Mouse (Mus musculus) neural tube, embryonic 12.5 days (tissue): Measurements from ENCODE around the gene Pign. TPM values are rescaled to one million over a fixed set of nuclear protein-coding genes. Genes with fewer than 3 reads are reported as not detected.

Experiments used
- ATAC-seq: fragments of 200-750 bp; cut with Nextera tagmentation; 2 replicates; pipeline ENCODE4 v1.8.0; 2017; ENCODE audit warnings: low read depth, mild to moderate bottlenecking, moderate TSS enrichment, moderate library complexity; ENCODE audit not compliant: low FRiP score
- H3K27ac ChIP-seq: fragments of 300-500 bp; sonication (generic); 2 replicates; pipeline ENCODE4 v1.5.1; 2016
- H3K27me3 ChIP-seq: fragments of 300-500 bp; sonication (generic); replicated peaks from 2 replicates; pipeline ENCODE4 v1.6.1; 2016; ENCODE audit warnings: mild to moderate bottlenecking
- H3K36me3 ChIP-seq: fragments of 300-500 bp; sonication (generic); 2 replicates; pipeline ENCODE4 v1.6.1; 2016; ENCODE audit warnings: mild to moderate bottlenecking
- H3K4me1 ChIP-seq: fragments of 300-500 bp; sonication (generic); 2 replicates; pipeline ENCODE4 v1.6.1; 2016
- H3K4me2 ChIP-seq: fragments of 300-500 bp; sonication (generic); replicated peaks from 2 replicates; pipeline ENCODE4 v1.6.1; 2016; ENCODE audit warnings: mild to moderate bottlenecking
- H3K4me3 ChIP-seq: fragments of 300-500 bp; sonication (generic); 2 replicates; pipeline ENCODE4 v1.5.1; 2016
- H3K9ac ChIP-seq: fragments of 300-500 bp; sonication (generic); 2 replicates; pipeline ENCODE4 v1.6.1; 2016; ENCODE audit warnings: mild to moderate bottlenecking
- H3K9me3 ChIP-seq: fragments of 300-500 bp; sonication (generic); 2 replicates; pipeline ENCODE4 v1.6.1; 2016; ENCODE audit warnings: mild to moderate bottlenecking
- WGBS: fragments of 180-500 bp; shearing (Covaris S2); methylation state at CpG from one replicate; pipeline ENCODE4 v1.1.7; 2016; 5-methylcytosine and 5-hydroxymethylcytosine counted together
- polyA plus RNA-seq: library from polyadenylated mRNA; unstranded; fragments of >200 nt; fragmentation: Nextera tagmentation; extraction: Ambion mirVana; gene quantifications from 2 replicates; pipeline ENCODE4 v1.2.1, GENCODE M21; 2016

The Pign gene
- polyA plus RNA-seq, 1 experiment from 2014 or later: 12.8 TPM

DNA sequence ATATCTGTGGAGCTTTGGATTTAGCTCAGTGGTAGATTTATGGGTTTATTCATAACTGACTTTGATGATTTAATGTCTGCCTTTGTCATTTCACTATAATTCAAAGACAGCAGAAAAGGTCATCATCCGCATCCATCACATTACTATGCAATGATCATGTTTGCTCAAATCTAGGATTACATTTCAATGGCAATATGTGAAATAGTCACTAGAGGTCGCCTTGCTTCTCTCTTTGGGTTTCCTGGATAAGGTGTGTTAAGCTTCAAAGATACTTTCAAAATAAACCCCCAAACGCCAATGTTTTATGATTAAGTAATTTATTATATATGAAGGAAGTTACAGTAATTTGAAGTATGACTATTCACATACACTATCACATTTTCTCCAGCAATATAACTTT, 3.5 kb downstream of the Pign start:
- Histone ChIP-seq H3K4me1 (peaks cover 3% of the 10 kb centered on the region; the same call in 1 of the 2 replicates), H3K9me3 (no peaks in the 10 kb centered on the region), H3K4me2 (no peak overlapping the region), H3K27ac (no peak overlapping the region), H3K9ac (no peak overlapping the region), H3K4me3 (no peak overlapping the region), H3K27me3 (no peaks in the 10 kb centered on the region), H3K36me3 (peaks cover 3% of the 10 kb centered on the region; the same call in 1 of the 2 replicates)
- no peak for ATAC-seq
- 15% methylated on average over 3 of the region's 3 CpGs for WGBS

- Histone ChIP-seq H3K4me1 (no peaks in the 10 kb centered on the region), H3K4me2 (no peak overlapping the region), H3K4me3 (no peak overlapping the region), H3K9me3 (no peaks in the 10 kb centered on the region), H3K9ac (no peak overlapping the region), H3K36me3 (peaks cover 3% of the 10 kb centered on the region; the same call in 1 of the 2 replicates), H3K27me3 (no peaks in the 10 kb centered on the region), H3K27ac (no peak overlapping the region)
- ATAC-seq: no peak
- 98% methylated on average over 1 of the region's 1 CpGs for WGBS
Observed at GRCm38 (mm10) chr1:105653981-105654380, 9.5 kb downstream of the Pign start.

DNA sequence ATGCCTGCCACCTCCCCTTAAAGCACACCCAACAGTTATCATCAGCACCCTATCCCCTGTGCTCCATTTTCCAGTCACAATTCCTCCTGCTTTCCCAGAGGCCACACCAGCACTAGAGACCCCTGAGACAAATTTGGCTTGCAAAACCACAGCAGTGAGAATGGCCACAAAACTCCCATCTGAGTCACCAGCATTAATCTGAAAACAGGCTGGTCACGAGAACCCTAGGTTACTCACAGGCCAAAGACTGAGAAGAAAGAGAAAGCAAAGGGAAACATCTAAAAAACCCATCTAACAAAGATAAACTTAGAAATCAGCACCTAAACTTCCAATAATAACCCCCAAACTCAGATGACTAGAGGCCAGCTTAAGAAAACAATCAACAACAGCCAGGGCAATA, 12.8 kb downstream of the Pign start:
- Histone ChIP-seq H3K27me3 (no peaks in the 10 kb centered on the region), H3K9ac (no peak overlapping the region), H3K9me3 (no peaks in the 10 kb centered on the region), H3K36me3 (0 out of 2 replicates have a peak, but pooled peaks cover 7% of the 10 kb centered on the region), H3K27ac (no peak overlapping the region), H3K4me3 (no peak overlapping the region), H3K4me2 (no peak overlapping the region), H3K4me1 (no peaks in the 10 kb centered on the region)
- 96% methylated on average over 1 of the region's 1 CpGs for WGBS
- ATAC-seq: no peak

GRCm38 (mm10) chr1:105644093-105644492, 19.4 kb downstream of the Pign start:
- no peaks in the 10 kb centered on the region for H3K27me3 ChIP-seq
- WGBS: 84% methylated on average over 3 of the region's 3 CpGs
- no peak overlapping the region for H3K27ac ChIP-seq
- no peaks in the 10 kb centered on the region for H3K9me3 ChIP-seq
- no peak overlapping the region for H3K4me2 ChIP-seq
- H3K4me1 ChIP-seq: no peaks in the 10 kb centered on the region
- H3K36me3 ChIP-seq: peaks cover 10% of the 10 kb centered on the region; the same call in 1 of the 2 replicates
- H3K4me3 ChIP-seq: no peak overlapping the region
- ATAC-seq: no peak
- H3K9ac ChIP-seq: no peak overlapping the region

GRCm38 (mm10) chr1:105630481-105630880, 33.0 kb downstream of the Pign start:
- Histone ChIP-seq H3K36me3 (no peaks in the 10 kb centered on the region), H3K4me1 (no peaks in the 10 kb centered on the region), H3K27me3 (no peaks in the 10 kb centered on the region), H3K9ac (no peak overlapping the region), H3K4me2 (no peak overlapping the region), H3K27ac (no peak overlapping the region), H3K9me3 (no peaks in the 10 kb centered on the region), H3K4me3 (no peak overlapping the region)
- 47% methylated on average over 3 of the region's 3 CpGs for WGBS
- no peak for ATAC-seq

DNA sequence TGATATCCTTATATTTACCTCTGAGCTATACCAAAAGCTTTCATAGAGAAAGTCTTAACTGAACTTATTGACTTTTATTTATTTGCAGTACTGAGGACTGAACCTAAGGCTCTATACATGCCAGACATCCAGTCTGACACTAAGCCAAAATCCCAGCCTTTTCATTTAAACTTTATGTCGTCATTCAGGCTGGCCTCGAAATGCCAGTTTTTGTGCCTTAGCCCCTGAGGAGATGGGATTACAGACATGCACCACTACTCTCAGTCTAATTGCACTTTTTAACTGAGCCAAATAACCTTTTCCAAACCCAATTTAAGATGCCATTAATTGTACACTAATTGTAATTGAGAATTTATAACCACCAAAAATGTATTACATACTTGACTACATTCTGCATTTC, 73.8 kb downstream of the Pign start:
- no peak for ATAC-seq
- Histone ChIP-seq H3K27me3 (no peaks in the 10 kb centered on the region), H3K9ac (no peak overlapping the region), H3K36me3 (no peaks in the 10 kb centered on the region; the same call in 1 of the 2 replicates), H3K4me1 (no peaks in the 10 kb centered on the region), H3K4me3 (no peak overlapping the region), H3K27ac (no peak overlapping the region), H3K4me2 (no peak overlapping the region), H3K9me3 (no peaks in the 10 kb centered on the region)
- 58% methylated on average over 2 of the region's 2 CpGs for WGBS

- H3K27ac ChIP-seq: no peak overlapping the region
- no peaks in the 10 kb centered on the region; the same call in 1 of the 2 replicates for H3K36me3 ChIP-seq
- H3K27me3 ChIP-seq: no peaks in the 10 kb centered on the region
- no peak overlapping the region for H3K4me2 ChIP-seq
- no peaks in the 10 kb centered on the region for H3K4me1 ChIP-seq
- no peak overlapping the region for H3K4me3 ChIP-seq
- H3K9me3 ChIP-seq: no peaks in the 10 kb centered on the region
- WGBS: 86% methylated on average over 5 of the region's 5 CpGs
- ATAC-seq: no peak
- H3K9ac ChIP-seq: no peak overlapping the region
Observed at GRCm38 (mm10) chr1:105588697-105589096, 74.8 kb downstream of the Pign start.

- peaks cover 5% of the 10 kb centered on the region; the same call in 1 of the 2 replicates for H3K36me3 ChIP-seq
- no peaks in the 10 kb centered on the region for H3K27me3 ChIP-seq
- H3K27ac ChIP-seq: no peak overlapping the region
- H3K4me3 ChIP-seq: no peak overlapping the region
- H3K4me2 ChIP-seq: no peak overlapping the region
- no peaks in the 10 kb centered on the region for H3K4me1 ChIP-seq
- H3K9ac ChIP-seq: no peak overlapping the region
- 95% methylated on average over 1 of the region's 1 CpGs for WGBS
- no peak for ATAC-seq
- H3K9me3 ChIP-seq: no peaks in the 10 kb centered on the region
Observed at GRCm38 (mm10) chr1:105582800-105583199, 80.7 kb downstream of the Pign start.

DNA sequence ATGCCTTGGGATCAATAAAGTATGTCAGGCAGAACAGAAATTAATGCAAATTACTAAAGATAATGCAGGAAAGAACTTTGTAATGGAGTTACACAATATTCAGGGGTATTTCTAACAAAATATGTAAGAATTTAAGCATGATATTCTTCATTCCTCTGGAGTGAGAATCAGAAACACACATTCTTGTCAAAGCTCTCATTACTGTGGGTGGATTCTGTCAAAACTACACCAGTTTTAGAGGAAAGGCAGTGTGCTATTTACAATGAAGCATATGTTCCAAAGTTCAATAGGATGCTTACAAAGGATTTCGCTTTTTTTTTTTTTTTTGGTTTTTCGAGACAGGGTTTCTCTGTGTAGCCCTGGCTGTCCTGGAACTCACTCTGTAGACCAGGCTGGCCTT, 82.6 kb downstream of the Pign start:
- no peaks in the 10 kb centered on the region for H3K9me3 ChIP-seq
- H3K4me1 ChIP-seq: no peaks in the 10 kb centered on the region
- ATAC-seq: no peak
- no peak overlapping the region for H3K27ac ChIP-seq
- H3K4me3 ChIP-seq: no peak overlapping the region
- 80% methylated on average over 2 of the region's 2 CpGs for WGBS
- H3K36me3 ChIP-seq: peaks cover 5% of the 10 kb centered on the region; the same call in 1 of the 2 replicates
- no peaks in the 10 kb centered on the region for H3K27me3 ChIP-seq
- no peak overlapping the region for H3K9ac ChIP-seq
- H3K4me2 ChIP-seq: no peak overlapping the region

DNA sequence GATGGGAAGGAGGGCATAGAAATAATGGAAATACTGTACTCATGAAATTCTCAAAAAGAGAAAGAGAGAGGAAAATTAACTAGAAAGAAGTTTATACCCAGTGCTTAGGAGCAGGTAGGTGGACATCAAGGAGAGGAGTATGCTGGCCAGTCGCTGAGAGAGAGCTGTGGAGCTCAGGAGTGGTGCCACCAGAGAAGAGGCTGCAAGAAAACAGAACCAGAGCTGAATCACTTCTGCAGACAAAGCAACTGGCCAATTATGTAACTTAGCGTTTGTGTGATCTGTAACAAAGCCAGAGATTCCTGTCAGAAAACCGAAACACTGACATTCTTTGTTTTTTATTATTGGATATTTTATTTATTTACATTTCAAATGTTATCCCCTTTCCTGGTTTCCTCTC, 97.4 kb downstream of the Pign start:
- Histone ChIP-seq H3K9ac (no peak overlapping the region), H3K27me3 (no peaks in the 10 kb centered on the region), H3K4me3 (no peak overlapping the region), H3K4me1 (no peaks in the 10 kb centered on the region), H3K4me2 (no peak overlapping the region), H3K9me3 (no peaks in the 10 kb centered on the region), H3K27ac (no peak overlapping the region), H3K36me3 (0 out of 2 replicates have a peak, but pooled peaks cover 3% of the 10 kb centered on the region)
- WGBS: 87% methylated on average over 3 of the region's 3 CpGs
- no peak for ATAC-seq

- no peak overlapping the region for H3K27ac ChIP-seq
- no peak for ATAC-seq
- no peaks in the 10 kb centered on the region for H3K9me3 ChIP-seq
- H3K4me3 ChIP-seq: no peak overlapping the region
- no peak overlapping the region for H3K4me2 ChIP-seq
- H3K4me1 ChIP-seq: no peaks in the 10 kb centered on the region
- H3K9ac ChIP-seq: no peak overlapping the region
- WGBS: 91% methylated on average over 1 of the region's 1 CpGs
- 0 out of 2 replicates have a peak, but pooled peaks cover 3% of the 10 kb centered on the region for H3K36me3 ChIP-seq
- no peaks in the 10 kb centered on the region for H3K27me3 ChIP-seq
Observed at GRCm38 (mm10) chr1:105564289-105564688, 99.2 kb downstream of the Pign start.

- no peak overlapping the region for H3K4me2 ChIP-seq
- ATAC-seq: no peak
- no peaks in the 10 kb centered on the region for H3K9me3 ChIP-seq
- no peaks in the 10 kb centered on the region for H3K4me1 ChIP-seq
- H3K9ac ChIP-seq: no peak overlapping the region
- WGBS: 94% methylated on average over 2 of the region's 2 CpGs
- H3K36me3 ChIP-seq: 0 out of 2 replicates have a peak, but pooled peaks cover 3% of the 10 kb centered on the region
- no peak overlapping the region for H3K4me3 ChIP-seq
- H3K27ac ChIP-seq: no peak overlapping the region
- H3K27me3 ChIP-seq: no peaks in the 10 kb centered on the region
Observed at GRCm38 (mm10) chr1:105563821-105564220, 99.7 kb downstream of the Pign start.

- Histone ChIP-seq H3K4me3 (no peak overlapping the region), H3K36me3 (no peaks in the 10 kb centered on the region), H3K9me3 (no peaks in the 10 kb centered on the region), H3K27me3 (no peaks in the 10 kb centered on the region), H3K4me2 (no peak overlapping the region), H3K27ac (no peak overlapping the region), H3K9ac (no peak overlapping the region), H3K4me1 (no peaks in the 10 kb centered on the region)
- ATAC-seq: no peak
Observed at GRCm38 (mm10) chr1:105556078-105556477, 107.4 kb downstream of the Pign start.
